Mouse (Mus musculus): ENCODE data around the gene Mcoln3.

The Mcoln3 gene

DNA sequence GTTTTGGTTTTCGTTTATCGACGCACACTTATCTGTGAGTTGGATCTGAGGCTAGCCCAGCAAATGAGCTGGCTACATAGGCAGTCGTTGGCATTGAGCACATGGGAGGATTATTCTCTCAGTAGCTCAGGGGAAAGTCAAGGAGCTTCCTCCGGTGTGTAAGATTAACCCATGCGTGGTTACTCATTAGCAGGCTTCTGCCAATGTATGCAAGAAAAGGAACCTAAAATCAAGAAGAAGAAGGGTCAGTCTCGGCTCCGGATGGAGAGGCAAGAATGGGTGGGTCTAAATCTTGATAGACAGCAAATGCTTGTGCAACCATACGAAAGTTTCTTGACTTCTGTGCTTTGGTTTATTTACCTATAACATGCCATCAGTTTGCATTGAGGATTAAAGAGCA is 57.0 kb downstream of the Mcoln3 start:
- no peak for DNase-seq (ENCODE audit: low read depth in 1 of 2, low spot score in 2 of 2)

GRCm38 (mm10) chr3:146177295-146177694 is 60.0 kb downstream of the Mcoln3 start:
- no peak for DNase-seq (ENCODE audit: low read depth in 1 of 2, low spot score in 2 of 2)

GRCm38 (mm10) chr3:146177748-146178582 is 60.7 kb downstream of the Mcoln3 start:
- DNase-seq (ENCODE audit: low read depth in 1 of 2, low spot score in 2 of 2), result peak; percentile 22 to 53

DNA sequence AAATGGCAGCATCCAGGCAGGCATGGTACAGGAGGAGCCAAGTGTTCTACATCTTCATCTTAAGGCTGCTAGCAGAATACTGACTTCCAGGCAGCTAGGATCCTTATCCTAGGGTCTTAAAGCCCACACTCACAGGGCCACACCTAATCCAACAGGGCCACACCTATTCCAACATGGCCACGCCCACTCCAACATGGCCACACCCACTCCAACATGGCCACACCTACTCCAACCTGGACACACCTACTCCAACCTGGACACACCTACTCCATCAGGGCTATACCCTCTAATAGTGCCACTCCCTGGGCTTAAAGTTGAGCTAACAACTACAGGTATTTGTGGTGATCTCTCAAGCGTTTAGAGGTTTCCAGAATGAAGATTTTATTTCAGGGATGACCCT is 63.1 kb downstream of the Mcoln3 start:
- DNase-seq (ENCODE audit: low read depth in 1 of 2, low spot score in 2 of 2), result no peak

DNA sequence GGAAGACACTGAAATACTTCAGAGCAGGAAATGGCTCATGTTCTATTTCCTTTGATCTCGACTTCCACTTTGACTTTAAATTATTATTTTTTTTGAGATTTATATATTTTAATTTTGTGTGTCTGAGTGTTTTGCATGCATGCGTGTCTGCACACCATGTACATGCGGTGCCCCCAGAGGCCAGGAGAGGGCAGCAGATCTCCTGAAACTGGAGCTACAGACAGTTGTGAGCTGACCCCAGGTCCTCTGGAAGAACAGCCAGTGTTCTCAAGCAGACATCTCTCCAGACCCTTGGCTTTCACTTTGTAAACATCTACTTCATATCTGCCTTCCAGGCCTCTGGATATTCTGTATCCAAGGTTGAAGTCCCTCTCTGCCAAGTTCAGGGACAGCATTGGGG is 63.7 kb downstream of the Mcoln3 start:
- peak in 1 of 2 experiments; percentile 15 for DNase-seq (ENCODE audit: low read depth in 1 of 2, low spot score in 2 of 2)

GRCm38 (mm10) chr3:146184992-146185657 is 67.9 kb downstream of the Mcoln3 start:
- peak in 1 of 2 experiments; percentile 15 for DNase-seq (ENCODE audit: low read depth in 1 of 2, low spot score in 2 of 2)

DNA sequence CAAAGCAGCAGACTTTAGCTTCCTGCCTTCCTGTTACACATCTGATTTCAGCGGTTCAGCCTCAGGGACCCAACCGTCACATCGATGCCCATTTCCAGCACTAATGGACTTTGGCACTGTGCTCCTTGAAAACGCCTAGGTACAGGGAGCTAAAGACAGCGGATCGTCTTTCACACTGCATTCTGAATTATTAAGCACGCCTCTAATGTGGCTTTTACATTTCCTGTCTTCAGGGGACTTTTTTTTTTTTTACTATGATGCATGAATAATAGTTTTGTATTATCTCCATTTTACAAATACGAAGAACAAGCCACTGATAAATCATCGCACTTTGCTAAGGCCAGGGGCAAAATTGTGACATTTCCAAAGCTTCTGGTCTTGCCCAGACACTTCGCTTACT is 68.8 kb downstream of the Mcoln3 start:
- DNase-seq (ENCODE audit: low read depth in 1 of 2, low spot score in 2 of 2), result no peak

- DNase-seq (ENCODE audit: low read depth in 1 of 2, low spot score in 2 of 2), result no peak
Measured at GRCm38 (mm10) chr3:146189933-146190332, 72.7 kb downstream of the Mcoln3 start.

All from monocyte, adult 2 months (primary cell).